Mouse (Mus musculus) cerebellum, postnatal 25 days (tissue): ENCODE data around the gene Ttc8.
A peak's percentile ranks its signal among the peaks of the same experiment; 100 is the strongest.
"Not testable (repeated sequence)": the region's sequence is repeated elsewhere in the genome, so short reads cannot be mapped to it uniquely, and the experiment has no call there.

Experiments used
- DNase-seq, 2 experiments: peaks; one replicate each; pipeline ENCODE4 v3.0.0; 2021; ENCODE audit warnings: mixed read lengths in 2 of 2

Ttc8 gene

GRCm38 (mm10) chr12:98920194-98920991, at the start of gene Ttc8:
TSS of gene Ttc8 (plus strand) at chr12:98920574.
- peak; percentile 93 to 94 for DNase-seq

GRCm38 (mm10) chr12:98872836-98873235, 47.5 kb upstream of the Ttc8 start:
- DNase-seq = no peak

DNA sequence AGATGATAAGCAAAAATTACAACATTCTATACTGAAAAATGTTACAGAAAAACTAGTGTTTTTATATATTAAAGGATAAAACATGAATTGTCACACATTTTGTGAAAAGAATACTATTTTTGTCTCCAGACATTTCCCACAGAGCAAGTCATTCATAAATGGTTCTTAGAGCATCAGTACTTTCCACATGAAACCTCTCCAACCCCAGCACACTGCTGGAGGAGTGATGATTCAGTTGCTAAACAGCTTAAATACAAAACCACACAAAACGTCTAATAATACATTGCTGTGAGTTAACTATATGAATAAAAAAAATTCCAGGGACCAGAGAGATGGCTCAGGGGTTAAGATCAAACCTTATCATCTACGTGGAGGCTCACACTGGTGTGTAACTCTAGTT, 45.2 kb upstream of the Ttc8 start:
- no peak for DNase-seq

DNA sequence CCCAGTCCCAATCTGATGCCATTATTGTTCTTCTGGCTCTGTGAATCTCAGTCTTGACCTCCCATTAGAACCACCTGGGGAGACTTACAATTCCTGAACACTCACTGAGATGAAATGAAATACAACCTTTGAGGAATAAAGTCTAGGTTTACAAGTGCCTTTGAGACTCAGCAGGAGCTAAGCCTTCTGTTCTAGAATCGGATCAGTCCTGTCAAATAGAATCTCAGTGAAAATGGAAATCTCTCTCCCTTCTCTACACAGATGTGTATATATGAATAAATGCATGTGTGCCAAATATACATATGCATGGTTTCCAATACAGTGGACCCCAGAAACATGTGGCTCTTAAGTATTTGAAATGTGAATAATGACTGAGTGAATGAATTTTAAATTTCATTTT, 41.7 kb upstream of the Ttc8 start:
- DNase-seq = no peak

DNA sequence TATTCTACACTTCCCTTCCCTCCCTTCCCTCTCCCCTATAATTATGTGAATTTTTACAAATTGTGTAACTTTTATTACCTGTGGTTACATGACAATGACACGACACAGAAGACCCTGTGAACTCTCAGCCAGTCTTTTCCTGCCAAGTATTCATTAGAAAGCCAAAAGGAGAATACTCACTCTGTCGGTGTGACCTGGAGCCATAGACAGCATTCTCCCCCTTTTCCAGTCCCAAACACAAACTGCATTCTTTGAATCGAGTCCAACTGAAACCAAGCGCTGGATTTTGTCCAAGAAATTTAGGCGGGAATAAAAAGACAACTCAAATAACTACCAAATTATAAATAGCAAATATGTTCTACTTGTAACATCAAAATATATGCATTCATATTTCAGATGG, 38.6 kb upstream of the Ttc8 start:
- no peak for DNase-seq

- DNase-seq = no peak
These were observed 35.9 kb upstream of the Ttc8 start for GRCm38 (mm10) chr12:98884515-98884914.

DNA sequence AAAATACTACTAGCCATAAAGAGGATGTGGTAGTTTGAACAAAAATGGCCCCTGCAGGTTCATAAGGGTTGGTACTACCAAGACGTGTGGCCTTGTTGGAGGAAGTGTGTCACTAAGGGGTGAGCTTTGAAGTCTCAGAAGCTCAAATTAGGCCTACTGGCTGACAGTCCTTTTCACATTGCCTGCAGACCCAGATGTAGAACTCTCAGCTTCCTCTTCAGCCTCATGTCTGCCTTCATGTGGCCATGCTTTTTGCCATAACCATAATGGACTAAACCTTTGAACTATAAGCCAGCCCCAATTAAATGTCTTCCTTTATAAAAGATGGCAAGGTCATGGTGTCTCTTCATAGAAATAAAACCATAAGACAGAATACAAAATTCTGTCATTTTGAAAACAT, 23.6 kb upstream of the Ttc8 start:
- no peak for DNase-seq

DNA sequence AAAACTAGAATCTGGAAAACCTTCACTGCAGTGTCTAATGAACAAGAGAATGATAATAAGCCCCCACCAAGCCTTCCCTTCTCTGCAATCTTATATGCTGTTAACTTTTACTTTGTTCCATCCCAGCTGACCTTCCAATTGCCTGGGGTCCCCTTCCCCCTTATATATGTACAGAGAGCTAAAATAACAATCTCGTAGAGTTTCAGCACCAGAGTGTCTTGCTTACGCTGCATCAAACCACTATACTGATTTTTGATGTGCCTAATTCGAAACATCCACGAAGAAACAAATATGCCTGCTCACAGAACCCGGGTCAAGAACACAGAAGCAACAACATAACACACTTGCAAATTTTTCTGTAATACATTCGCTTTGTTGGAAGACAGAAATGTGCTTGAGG, 20.7 kb upstream of the Ttc8 start:
- DNase-seq = no peak

GRCm38 (mm10) chr12:98900341-98900880, 20.0 kb upstream of the Ttc8 start:
- DNase-seq = no peak

- peak; percentile 90 to 95 for DNase-seq
These were observed 19.2 kb upstream of the Ttc8 start, which contains the start of gene Eml5 for GRCm38 (mm10) chr12:98900881-98901801. TSS of gene Eml5 (minus strand) at chr12:98901484.

- no peak for DNase-seq
These were observed 14.9 kb upstream of the Ttc8 start for GRCm38 (mm10) chr12:98905466-98905865.

- DNase-seq = no peak
These were observed 10.3 kb upstream of the Ttc8 start for GRCm38 (mm10) chr12:98910096-98910495.

GRCm38 (mm10) chr12:98931174-98931573, 10.8 kb downstream of the Ttc8 start:
- no peak for DNase-seq

DNA sequence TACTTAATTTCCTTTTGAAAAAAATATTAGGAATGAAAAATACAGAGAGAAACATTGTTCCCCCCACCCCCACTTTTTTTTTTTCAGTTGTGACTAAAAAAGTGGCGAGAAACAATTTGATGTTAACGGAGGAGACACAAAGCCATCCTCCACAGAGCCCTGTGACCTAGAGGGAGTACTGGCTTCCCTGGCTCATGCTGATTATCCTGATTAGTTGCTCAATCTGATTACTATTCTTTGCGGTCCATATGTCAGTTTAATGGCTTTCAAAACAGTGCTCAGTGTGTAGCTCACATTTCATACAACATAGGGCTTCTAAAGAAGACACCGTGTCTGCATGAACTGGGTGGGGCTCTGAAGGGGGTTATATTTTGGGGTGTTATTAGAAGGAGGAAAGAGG, 12.1 kb downstream of the Ttc8 start:
- DNase-seq = no peak

GRCm38 (mm10) chr12:98932856-98933255, 12.5 kb downstream of the Ttc8 start:
- no peak for DNase-seq

DNA sequence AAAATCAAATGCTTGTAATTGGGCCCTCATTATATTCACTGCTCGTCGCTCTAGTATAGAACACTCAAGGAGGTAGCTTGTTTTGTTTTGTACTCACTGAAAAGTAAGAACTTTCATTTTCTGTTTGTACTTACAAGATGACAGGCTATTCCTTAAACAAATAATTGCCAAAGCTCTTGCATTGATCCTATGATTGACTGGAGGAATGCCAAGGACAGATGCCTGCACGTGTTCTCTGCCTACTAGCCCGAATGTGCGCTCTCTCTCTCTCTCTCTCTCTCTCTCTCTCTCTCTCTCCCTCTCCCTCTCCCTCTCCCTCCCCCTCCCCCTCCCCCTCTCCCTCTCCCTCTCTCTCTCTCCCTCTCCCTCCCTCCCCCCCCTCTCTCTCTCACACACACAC, 30.9 kb downstream of the Ttc8 start:
- not testable (repeated sequence) for DNase-seq

- DNase-seq = no peak
These were observed 36.6 kb downstream of the Ttc8 start for GRCm38 (mm10) chr12:98956951-98957350.

- no peak for DNase-seq
These were observed 37.1 kb downstream of the Ttc8 start for GRCm38 (mm10) chr12:98957455-98957854.

DNA sequence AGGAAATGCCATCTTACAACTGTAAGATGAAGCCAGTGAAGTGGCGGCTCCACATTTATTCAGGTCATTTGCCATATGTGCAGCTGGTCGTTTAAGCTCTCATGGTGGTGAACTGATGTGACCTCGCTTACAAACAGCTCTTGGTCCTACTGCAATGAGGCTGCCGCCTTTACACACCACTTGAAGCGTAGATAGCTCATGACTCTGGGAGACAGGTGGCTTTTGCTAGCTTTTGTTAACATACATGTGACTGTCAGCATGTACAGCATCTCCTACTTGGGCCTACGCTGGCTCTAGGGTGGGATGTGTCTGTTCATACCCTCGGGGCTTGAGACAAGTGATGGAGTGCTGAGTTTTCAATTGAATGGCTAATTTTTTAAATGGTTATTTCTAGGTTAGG, 40.6 kb downstream of the Ttc8 start:
- peak; percentile 9 to 27 for DNase-seq

- DNase-seq = peak; percentile 37 to 39
These were observed 41.0 kb downstream of the Ttc8 start for GRCm38 (mm10) chr12:98961415-98961814.

- DNase-seq = peak; percentile 16 to 52
These were observed 45.2 kb downstream of the Ttc8 start for GRCm38 (mm10) chr12:98965441-98966135.

DNA sequence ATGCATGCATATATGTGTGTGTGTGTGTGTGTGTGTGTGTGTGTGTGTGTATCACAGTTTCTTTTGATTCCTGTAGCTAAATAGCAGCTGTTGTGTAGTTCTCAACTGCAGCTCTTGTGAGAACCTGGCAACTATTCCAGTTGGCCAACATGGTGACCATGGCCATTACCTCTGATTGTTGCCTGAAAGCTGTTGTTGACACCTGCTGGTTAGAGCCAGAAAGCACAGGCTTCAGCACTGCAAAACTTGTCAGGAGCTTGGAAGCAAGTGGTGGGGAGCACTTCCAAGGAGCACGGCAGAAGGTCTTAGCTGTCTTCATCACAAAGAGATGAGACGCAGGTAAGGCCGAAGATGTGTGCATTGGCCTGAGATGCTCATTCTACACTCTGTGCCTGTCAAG, 51.9 kb downstream of the Ttc8 start:
- DNase-seq = no peak

GRCm38 (mm10) chr12:98973461-98973860, 53.1 kb downstream of the Ttc8 start:
- no peak for DNase-seq
